In genomic region chr2:109677221-109678089, GRCm38 (mm10) we compare ENCODE assay signal across 7 mouse cellular contexts. TPM values are rescaled to one million over a fixed set of nuclear protein-coding genes. Genes with fewer than 3 reads are reported as not detected.
DNase-seq lines count a peak whose midpoint lies in the region; ATAC-seq lines count a peak whose summit lies in the region.

No protein-coding gene starts in this region.

- H3K4me1 ChIP-seq in hindbrain, embryonic 12.5 days, result peaks cover 27% of the 10 kb centered on the region
- H3K4me1 ChIP-seq in liver, embryonic 13.5 days (replicated peaks), result peaks cover 3% of the 10 kb centered on the region; the same call in 1 of the 2 replicates

- peak overlapping the region; percentile 64 for H3K4me3 ChIP-seq in hindbrain, embryonic 12.5 days
- peak overlapping the region; percentile 35 for H3K4me3 ChIP-seq in liver, embryonic 13.5 days (replicated peaks)

- WGBS in hindbrain, embryonic 12.5 days, result under 1% methylated on average over 48 of the region's 50 CpGs
- WGBS in liver, embryonic 13.5 days (ENCODE audit: insufficient replicate concordance), result 3% methylated on average over 50 of the region's 50 CpGs

- H3K9me3 ChIP-seq in hindbrain, embryonic 12.5 days (replicated peaks), result no peaks in the 10 kb centered on the region
- H3K9me3 ChIP-seq in liver, embryonic 13.5 days (replicated peaks), result no peaks in the 10 kb centered on the region

- ATAC-seq in hindbrain, embryonic 12.5 days (ENCODE audit: low FRiP score), result peak; percentile 83
- ATAC-seq in liver, embryonic 13.5 days (ENCODE audit: low read depth), result no peak

- peak; percentile 5 for DNase-seq in thymus, postnatal 4 days
- no peak for DNase-seq in thymus, postnatal 25 days
- DNase-seq in cerebellum, postnatal 36 days, result peak; percentile 75 to 76
- DNase-seq in liver, embryonic 13.5 days, result no peak
- peak; percentile 70 for DNase-seq in right cerebral cortex, postnatal 25 days
- no peak for DNase-seq in adrenal gland, postnatal 36 days

- H3K9ac ChIP-seq in hindbrain, embryonic 12.5 days, result peak overlapping the region; percentile 75
- no peak overlapping the region for H3K9ac ChIP-seq in liver, embryonic 13.5 days

- peaks cover 47% of the 10 kb centered on the region for H3K27me3 ChIP-seq in hindbrain, embryonic 12.5 days
- peaks cover 70% of the 10 kb centered on the region for H3K27me3 ChIP-seq in liver, embryonic 13.5 days

- no peaks in the 10 kb centered on the region for H3K36me3 ChIP-seq in hindbrain, embryonic 12.5 days
- H3K36me3 ChIP-seq in liver, embryonic 13.5 days, result no peaks in the 10 kb centered on the region

- peak overlapping the region; percentile 94 for H3K4me2 ChIP-seq in hindbrain, embryonic 12.5 days (replicated peaks)
- peak overlapping the region; percentile 54 for H3K4me2 ChIP-seq in liver, embryonic 13.5 days

- H3K27ac ChIP-seq in hindbrain, embryonic 12.5 days, result peak overlapping the region; percentile 92
- H3K27ac ChIP-seq in liver, embryonic 13.5 days, result no peak overlapping the region

RNA-seq across cellular contexts. Expression of gene Bdnf, which starts 3.0 kb away (rescaled TPM):
- polyA plus RNA-seq in hindbrain, embryonic 12.5 days (2016; fragmentation: Nextera tagmentation; extraction: Ambion mirVana), result 3.2 and 4.3 TPM in 2 replicates
- 0.16 and 0.20 TPM in 2 replicates for polyA plus RNA-seq in liver, embryonic 13.5 days (2015; fragmentation: Nextera tagmentation; extraction: Ambion mirVana)
- under 1 TPM; 0.07 to 0.16 TPM for total RNA-seq in adrenal gland, postnatal 36 days (2021)

Comparison
In these comparisons a context has a peak if more than half of its experiments do, and no peak if none do; other contexts are left out.
1. DNase-seq: peak in thymus, postnatal 4 days (single experiment), cerebellum, postnatal 36 days (2 of 2) and right cerebral cortex, postnatal 25 days (single experiment); none in thymus, postnatal 25 days (single experiment), liver, embryonic 13.5 days (single experiment) and adrenal gland, postnatal 36 days (0 of 2).